Mouse (Mus musculus): ENCODE measurements around the gene Sim1.

- TF ChIP-seq EP300 (IDR thresholded peaks at IDR 0.05; ENCODE audit: low read depth) (no peak), CTCF (IDR thresholded peaks at IDR 0.05; ENCODE audit: low read depth) (no peak)
These were observed 9.6 kb downstream of the Sim1 start for GRCm38 (mm10) chr10:50903846-50904763.

All from liver, postnatal 0 days (tissue).